Mouse (Mus musculus): ENCODE results near the gene Cd151.
"Not testable (repeated sequence)": the region's sequence is repeated elsewhere in the genome, so short reads cannot be mapped to it uniquely, and the experiment has no call there.

Gene Cd151

GRCm38 (mm10) chr7:141436523-141436892, 30.7 kb upstream of the Cd151 start:
- DNase-seq: no peak

- DNase-seq: peak; percentile 89 to 90
These were observed 29.7 kb upstream of the Cd151 start, which contains the start of gene Slc25a22 for GRCm38 (mm10) chr7:141437178-141438120. Gene Slc25a22 (minus strand): TSS chr7:141437892.

GRCm38 (mm10) chr7:141438201-141438968, 28.8 kb upstream of the Cd151 start:
- DNase-seq: no peak

GRCm38 (mm10) chr7:141439140-141439679, 28.0 kb upstream of the Cd151 start:
- DNase-seq: no peak

GRCm38 (mm10) chr7:141439811-141440210, 27.4 kb upstream of the Cd151 start:
- DNase-seq: no peak

GRCm38 (mm10) chr7:141440613-141441012, 26.6 kb upstream of the Cd151 start:
- DNase-seq: peak; percentile 63

- no peak for DNase-seq
These were observed 25.7 kb upstream of the Cd151 start for GRCm38 (mm10) chr7:141441460-141441859.

GRCm38 (mm10) chr7:141442199-141442598, 25.0 kb upstream of the Cd151 start:
- no peak for DNase-seq

GRCm38 (mm10) chr7:141443081-141443821, 23.9 kb upstream of the Cd151 start:
- DNase-seq: no peak

- peak; percentile 45 to 48 for DNase-seq
These were observed 23.4 kb upstream of the Cd151 start, which contains the start of gene Pidd1 for GRCm38 (mm10) chr7:141443828-141444237. Gene Pidd1 (minus strand): TSS chr7:141444025.

- DNase-seq: not testable (repeated sequence)
These were observed 20.8 kb upstream of the Cd151 start for GRCm38 (mm10) chr7:141446374-141446773.

GRCm38 (mm10) chr7:141447110-141447991, 19.8 kb upstream of the Cd151 start, which contains the start of gene Rplp2:
Gene Rplp2 (plus strand): TSS chr7:141447370.
- DNase-seq: peak; percentile 95 to 96

- no peak for DNase-seq
These were observed 15.3 kb upstream of the Cd151 start for GRCm38 (mm10) chr7:141451928-141452327.

- DNase-seq: no peak
These were observed 13.6 kb upstream of the Cd151 start for GRCm38 (mm10) chr7:141453636-141454035.

- DNase-seq: peak; percentile 97 to 98
These were observed 12.1 kb upstream of the Cd151 start, which contains the start of gene Pnpla2 for GRCm38 (mm10) chr7:141454967-141455551. Gene Pnpla2 (plus strand): TSS chr7:141455198.

GRCm38 (mm10) chr7:141455610-141456314, 11.4 kb upstream of the Cd151 start:
- DNase-seq: peak; percentile 68

- DNase-seq: no peak
These were observed 10.5 kb upstream of the Cd151 start for GRCm38 (mm10) chr7:141456739-141457138.

- no peak for DNase-seq
These were observed 10.0 kb upstream of the Cd151 start for GRCm38 (mm10) chr7:141457236-141457635.

GRCm38 (mm10) chr7:141457986-141458660, 9.1 kb upstream of the Cd151 start:
- DNase-seq: peak; percentile 82 to 83

GRCm38 (mm10) chr7:141458661-141459060, 8.5 kb upstream of the Cd151 start:
- no peak for DNase-seq

Data from B cell, adult 2 months (primary cell).